22 mouse cellular contexts compared by ENCODE assay signal in genomic region chr19:36913064-36913463, GRCm38 (mm10). TPM values are rescaled to one million over a fixed set of nuclear protein-coding genes. Genes with fewer than 3 reads are reported as not detected.
A peak's percentile ranks its signal among the peaks of the same experiment; 100 is the strongest.
DNase-seq lines count a peak whose midpoint lies in the region; ATAC-seq lines count a peak whose summit lies in the region.
"Had no signal": no experiment of that assay in that cellular context is flagged by ENCODE, and none has a peak within 500 bp of the region (broad histone marks: within the 10 kb centered on the region; RNA-seq: fewer than 3 reads in every experiment).

No protein-coding gene starts in this region.

- no peak overlapping the region for H3K4me3 ChIP-seq in limb, embryonic 13.5 days
- H3K4me3 ChIP-seq in limb, embryonic 10.5 days, result no peak overlapping the region
- no peak overlapping the region for H3K4me3 ChIP-seq in embryonic facial prominence, embryonic 10.5 days
- no peak overlapping the region for H3K4me3 ChIP-seq in embryonic facial prominence, embryonic 12.5 days
- H3K4me3 ChIP-seq: embryonic facial prominence, embryonic 15.5 days; gastrocnemius, adult 2 months; hindbrain, embryonic 12.5 days; hindbrain, embryonic 15.5 days had no signal

- 0 out of 2 replicates have a peak overlapping the region, but pooled peaks have one; percentile 13 for H3K9ac ChIP-seq in limb, embryonic 13.5 days
- H3K9ac ChIP-seq in embryonic facial prominence, embryonic 12.5 days, result 0 out of 2 replicates have a peak overlapping the region, but pooled peaks have one; percentile 3
- H3K9ac ChIP-seq: embryonic facial prominence, embryonic 15.5 days; forebrain, postnatal 0 days; hindbrain, embryonic 12.5 days; hindbrain, embryonic 15.5 days had no signal

- no peak overlapping the region for H3K4me2 ChIP-seq in limb, embryonic 13.5 days (replicated peaks)
- H3K4me2 ChIP-seq in embryonic facial prominence, embryonic 12.5 days (replicated peaks), result no peak overlapping the region
- H3K4me2 ChIP-seq: embryonic facial prominence, embryonic 15.5 days; heart, embryonic 11.5 days; hindbrain, embryonic 12.5 days; hindbrain, embryonic 15.5 days had no signal

- no peaks in the 10 kb centered on the region for H3K4me1 ChIP-seq in limb, embryonic 13.5 days
- H3K4me1 ChIP-seq in limb, embryonic 10.5 days, result peaks cover 5% of the 10 kb centered on the region
- peaks cover 32% of the 10 kb centered on the region for H3K4me1 ChIP-seq in embryonic facial prominence, embryonic 10.5 days
- no peaks in the 10 kb centered on the region for H3K4me1 ChIP-seq in embryonic facial prominence, embryonic 12.5 days

- no peaks in the 10 kb centered on the region for H3K27me3 ChIP-seq in limb, embryonic 13.5 days
- H3K27me3 ChIP-seq in limb, embryonic 10.5 days (ENCODE audit: low read depth, poor library complexity, severe bottlenecking), result no peaks in the 10 kb centered on the region
- H3K27me3 ChIP-seq in embryonic facial prominence, embryonic 10.5 days (replicated peaks; ENCODE audit: low read depth, poor library complexity, severe bottlenecking), result no peaks in the 10 kb centered on the region
- no peaks in the 10 kb centered on the region for H3K27me3 ChIP-seq in embryonic facial prominence, embryonic 12.5 days
- H3K27me3 ChIP-seq: embryonic facial prominence, embryonic 15.5 days; hindbrain, embryonic 15.5 days had no signal

- no peaks in the 10 kb centered on the region for H3K9me3 ChIP-seq in limb, embryonic 13.5 days
- H3K9me3 ChIP-seq in limb, embryonic 10.5 days (replicated peaks), result no peaks in the 10 kb centered on the region
- H3K9me3 ChIP-seq in embryonic facial prominence, embryonic 10.5 days, result no peaks in the 10 kb centered on the region
- no peaks in the 10 kb centered on the region for H3K9me3 ChIP-seq in embryonic facial prominence, embryonic 12.5 days
- H3K9me3 ChIP-seq: embryonic facial prominence, embryonic 15.5 days; hindbrain, embryonic 12.5 days; hindbrain, embryonic 15.5 days had no signal

- no peak overlapping the region for H3K27ac ChIP-seq in limb, embryonic 13.5 days
- H3K27ac ChIP-seq in limb, embryonic 10.5 days, result no peak overlapping the region
- 0 out of 2 replicates have a peak overlapping the region, but pooled peaks have one; percentile 40 for H3K27ac ChIP-seq in embryonic facial prominence, embryonic 10.5 days (replicated peaks)
- H3K27ac ChIP-seq in embryonic facial prominence, embryonic 12.5 days, result no peak overlapping the region
- H3K27ac ChIP-seq: embryonic facial prominence, embryonic 15.5 days; gastrocnemius, adult 2 months; hindbrain, embryonic 12.5 days; hindbrain, embryonic 15.5 days had no signal

- 72% methylated on average over 7 of the region's 7 CpGs for WGBS in limb, embryonic 13.5 days
- WGBS in limb, embryonic 10.5 days, result 84% methylated on average over 7 of the region's 7 CpGs
- WGBS in embryonic facial prominence, embryonic 10.5 days, result 83% methylated on average over 7 of the region's 7 CpGs
- 73% methylated on average over 7 of the region's 7 CpGs for WGBS in embryonic facial prominence, embryonic 12.5 days

- DNase-seq in limb, embryonic 10.5 days (ENCODE audit: low spot score), result no peak
- DNase-seq in embryonic facial prominence, embryonic 10.5 days (ENCODE audit: low spot score), result no peak
- no peak for DNase-seq in layer of hippocampus, adult 11-12 months (ENCODE audit: low spot score)
- DNase-seq in kidney, postnatal 36 days, result no peak
- DNase-seq: adrenal gland, adult 2 months; adrenal gland, postnatal 14 days; cerebellum, adult 11-12 months; cerebellum, adult 8-10 months; cerebellum, postnatal 10 days; cerebellum, postnatal 36 days; embryo, embryonic 11 days; forebrain, postnatal 0 days; gastrocnemius, adult 2 months; gastrocnemius, postnatal 14 days had no signal

- H3K36me3 ChIP-seq in limb, embryonic 13.5 days, result no peaks in the 10 kb centered on the region
- no peaks in the 10 kb centered on the region for H3K36me3 ChIP-seq in limb, embryonic 10.5 days
- H3K36me3 ChIP-seq in embryonic facial prominence, embryonic 10.5 days (replicated peaks), result no peaks in the 10 kb centered on the region
- no peaks in the 10 kb centered on the region for H3K36me3 ChIP-seq in embryonic facial prominence, embryonic 12.5 days
- H3K36me3 ChIP-seq: embryonic facial prominence, embryonic 15.5 days; hindbrain, embryonic 12.5 days; hindbrain, embryonic 15.5 days had no signal

- ATAC-seq in limb, embryonic 13.5 days (ENCODE audit: low FRiP score, low read depth), result 0 out of 2 replicates have a peak, but pooled peaks have one; percentile 11
- 0 out of 2 replicates have a peak, but pooled peaks have one; percentile 35 for ATAC-seq in embryonic facial prominence, embryonic 12.5 days (ENCODE audit: insufficient number of reproducible peaks, insufficient read depth, low FRiP score, low TSS enrichment)
- ATAC-seq: CD4-positive, CD25-positive, alpha-beta regulatory T cell, adult 4 months; forebrain, embryonic 14.5 days; forebrain, postnatal 0 days had no signal

RNA-seq across cellular contexts. Expression of gene Fgfbp3, which starts 6.4 kb away (rescaled TPM):
- polyA plus RNA-seq in limb, embryonic 13.5 days (2015; fragmentation: Nextera tagmentation; extraction: Ambion mirVana), result 5.5 and 8.1 TPM in 2 replicates
- 4.0 and 4.6 TPM in 2 replicates for polyA plus RNA-seq in limb, embryonic 10.5 days (2016; fragmentation: Nextera tagmentation; extraction: Ambion mirVana)
- 9.1 and 11.7 TPM in 2 replicates for polyA plus RNA-seq in embryonic facial prominence, embryonic 10.5 days (2016; fragmentation: Nextera tagmentation; extraction: Ambion mirVana)
- 10.8 and 11.2 TPM in 2 replicates for polyA plus RNA-seq in embryonic facial prominence, embryonic 12.5 days (2016; fragmentation: Nextera tagmentation; extraction: Ambion mirVana)
- polyA plus RNA-seq: CD4-positive, CD25-positive, alpha-beta regulatory T cell, adult 4 months had no signal

RNA-seq across cellular contexts. Expression of gene Btaf1, which starts 12.8 kb away (rescaled TPM):
- polyA plus RNA-seq in limb, embryonic 13.5 days (2015; fragmentation: Nextera tagmentation; extraction: Ambion mirVana), result 10.4 and 11.6 TPM in 2 replicates
- 14.9 and 16.2 TPM in 2 replicates for polyA plus RNA-seq in limb, embryonic 10.5 days (2016; fragmentation: Nextera tagmentation; extraction: Ambion mirVana)
- 16.6 and 20.3 TPM in 2 replicates for polyA plus RNA-seq in embryonic facial prominence, embryonic 10.5 days (2016; fragmentation: Nextera tagmentation; extraction: Ambion mirVana)
- polyA plus RNA-seq in embryonic facial prominence, embryonic 12.5 days (2016; fragmentation: Nextera tagmentation; extraction: Ambion mirVana), result 15.4 and 16.0 TPM in 2 replicates
